Mouse (Mus musculus) embryo, embryonic 9.5 days (tissue): ENCODE measurements at regions not wholly inside any gene's neighbourhood (a gene's known extent, or its start where the extent isn't known, plus 50 kb on each side); places are given as distances from the start of the nearest gene placed in this dataset.

ENCODE experiments used
- DNase-seq: peaks from one replicate; pipeline ENCODE4 v3.0.0-alpha.2; 2017; ENCODE audit errors: extremely low spot score

DNA sequence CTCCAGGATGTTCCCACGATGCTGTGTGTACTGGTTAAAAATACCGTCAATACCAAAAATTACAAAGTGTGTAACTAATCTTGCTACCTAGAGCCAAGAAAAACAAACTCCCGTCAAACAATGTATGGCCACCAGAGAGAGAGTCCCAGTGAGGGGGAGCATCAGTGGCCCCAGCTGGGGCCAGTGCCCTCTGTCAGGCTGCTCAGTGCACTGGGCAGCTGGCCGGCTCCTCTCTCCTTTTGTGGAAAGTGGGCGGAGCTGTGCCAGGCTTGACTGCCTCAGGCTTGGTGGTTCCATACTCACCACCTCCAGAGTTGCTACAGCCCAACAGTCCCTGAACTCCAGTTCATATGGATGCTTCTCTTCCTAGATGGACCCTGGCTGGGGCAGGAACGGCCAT lies 53.8 kb upstream of the Sept5 start:
- DNase-seq, result no peak

DNA sequence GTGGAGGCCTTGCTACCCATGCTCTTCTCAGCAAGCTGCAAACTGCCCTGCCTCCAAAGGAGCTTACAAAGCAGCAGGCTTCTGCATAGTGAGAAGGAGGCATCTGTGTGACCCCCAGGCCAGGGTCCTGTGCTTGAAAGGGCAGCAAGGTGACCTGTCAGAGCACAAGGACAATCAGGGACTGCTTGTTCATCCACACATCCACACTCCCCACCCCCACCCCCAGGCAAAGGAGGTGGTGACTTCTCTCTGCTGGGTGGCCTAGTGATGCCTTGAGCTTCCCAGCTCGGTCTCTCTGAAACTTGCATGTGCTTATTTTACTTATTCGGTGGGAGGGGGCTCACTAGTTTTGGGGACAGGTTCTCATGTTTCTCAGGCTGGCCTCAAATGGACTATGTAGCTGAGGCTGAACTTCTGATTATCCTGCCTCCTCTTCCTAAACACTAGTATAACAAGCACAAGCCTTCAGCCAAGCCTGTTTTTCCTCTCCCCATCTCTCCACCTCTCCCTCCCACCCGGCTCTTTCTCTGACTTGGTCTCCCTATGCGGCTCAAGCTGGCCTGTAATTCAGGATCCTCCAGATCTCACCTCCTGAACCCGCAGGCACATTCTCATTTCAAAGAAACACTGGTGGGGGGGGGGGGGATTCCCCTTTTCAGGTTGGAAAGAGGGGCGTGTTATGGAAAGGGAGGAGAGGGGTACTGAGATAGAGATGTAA lies 56.4 kb upstream of the Sept5 start:
- DNase-seq, result peak; percentile 63

DNA sequence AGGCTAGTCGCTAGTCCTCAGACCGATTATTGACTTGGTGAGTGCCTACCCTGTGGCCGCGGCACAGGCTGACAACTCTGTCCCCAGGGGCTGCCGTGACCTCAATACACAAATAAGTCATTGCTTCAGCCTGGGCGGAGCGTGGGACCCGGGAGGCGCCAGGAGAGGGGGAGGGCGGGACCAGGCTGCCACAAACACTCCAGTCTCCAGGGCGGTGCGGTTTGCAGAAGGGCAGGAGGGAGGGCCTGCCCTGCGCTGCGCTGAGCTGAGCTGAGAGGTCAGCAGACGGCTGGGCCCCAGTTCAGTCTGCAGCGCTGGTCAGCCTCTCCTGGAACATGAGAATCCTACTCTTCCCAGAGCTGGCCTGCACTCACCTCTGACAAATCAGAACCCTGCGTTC lies 57.2 kb upstream of the Sept5 start:
- DNase-seq, result peak; percentile 89

DNA sequence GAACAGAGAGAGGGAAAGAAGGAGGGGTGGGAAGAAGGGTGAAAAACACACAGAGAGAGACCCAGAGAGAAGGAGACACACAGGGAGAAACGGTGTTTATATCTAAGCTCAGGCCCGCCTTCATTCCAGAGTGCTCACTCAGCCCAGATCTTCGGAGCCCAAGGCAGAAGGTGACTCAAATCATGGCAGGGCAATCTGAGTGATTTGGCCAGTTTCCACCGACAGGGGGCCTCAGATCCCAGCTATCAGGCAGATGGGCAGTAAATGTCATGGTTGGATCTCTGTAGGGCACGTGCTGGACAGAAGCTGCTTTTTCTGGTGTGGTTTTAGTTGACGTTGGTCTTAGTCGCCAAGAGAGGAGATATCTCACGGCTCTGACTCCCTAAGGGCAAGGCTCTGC lies 57.6 kb upstream of the Sept5 start:
- peak; percentile 84 for DNase-seq

DNA sequence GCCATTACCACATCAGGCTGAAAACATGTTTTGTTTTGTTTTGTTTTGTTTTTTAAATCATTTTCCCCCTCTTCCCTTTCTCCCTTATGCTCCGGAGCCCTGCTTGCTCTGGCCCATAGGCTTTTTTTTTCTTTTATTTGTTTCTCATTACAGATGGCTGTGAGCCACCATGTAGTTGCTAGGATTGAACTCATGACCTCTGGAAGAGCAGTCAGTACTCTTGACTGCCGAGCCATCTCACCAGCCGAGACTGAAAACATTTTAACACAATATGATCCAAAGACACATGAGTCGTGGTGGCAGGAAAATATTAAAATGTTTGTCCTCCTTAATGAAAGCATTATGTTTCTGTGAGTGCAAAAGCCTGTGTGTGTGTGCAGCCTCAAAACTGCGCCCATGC lies 65.8 kb upstream of the Sept5 start:
- DNase-seq, result no peak

DNA sequence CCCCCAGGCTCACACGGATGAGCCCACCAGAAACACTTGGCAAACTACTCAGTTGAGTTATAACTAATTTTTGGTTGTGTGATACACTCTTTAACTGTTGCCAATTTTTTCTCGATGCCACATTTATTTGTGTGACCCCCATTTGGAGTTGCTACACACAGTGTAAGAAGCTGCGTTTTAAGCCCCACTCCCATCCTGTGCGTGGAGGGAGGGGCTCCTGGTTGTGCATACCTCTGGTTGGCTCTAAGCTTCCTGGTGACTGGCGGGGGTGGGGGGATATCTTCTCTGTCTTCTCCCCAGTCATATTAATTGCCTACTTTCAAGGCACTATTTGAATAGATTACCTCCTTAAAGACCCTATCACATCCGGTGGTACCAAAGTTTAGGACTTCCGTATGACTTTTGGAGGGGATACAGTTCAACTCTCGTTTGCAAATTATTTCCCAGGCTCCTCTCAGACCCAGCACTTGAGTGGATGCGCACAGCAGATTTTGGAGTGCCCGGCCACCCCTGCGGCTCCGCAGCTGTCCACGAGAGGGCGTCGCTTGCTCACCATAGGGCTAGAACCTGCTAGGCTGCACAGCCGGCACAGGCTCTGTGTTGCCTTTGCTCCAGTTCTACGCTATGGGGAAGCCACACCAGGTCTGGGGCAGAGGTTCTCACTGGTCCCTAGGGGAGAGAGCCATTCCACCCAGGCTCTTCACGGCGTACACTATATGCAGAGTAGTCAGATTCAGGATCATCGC lies 66.5 kb upstream of the Sept5 start:
- DNase-seq, result peak; percentile 87

DNA sequence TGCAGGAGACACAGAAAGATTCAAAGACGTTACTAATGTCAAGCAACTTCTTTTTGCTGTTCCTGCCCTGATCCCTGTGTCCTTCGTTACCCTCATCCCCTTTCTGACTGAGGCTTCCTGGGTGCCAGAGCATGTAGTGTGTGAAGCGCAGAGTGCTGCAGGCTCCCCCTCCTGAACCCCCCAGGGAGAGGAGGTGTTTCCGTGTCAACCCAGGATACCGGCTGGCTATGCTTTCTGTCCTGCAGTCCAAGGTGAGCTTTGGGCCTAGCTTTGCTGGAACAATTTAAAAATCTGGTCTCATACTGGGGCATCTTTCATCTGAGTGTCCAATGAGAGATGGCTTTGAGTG lies 67.0 kb upstream of the Sept5 start:
- DNase-seq, result no peak

GRCm38 (mm10) chr16:18704126-18704525 lies 72.5 kb upstream of the Cldn5 start:
- no peak for DNase-seq

GRCm38 (mm10) chr16:18705028-18705648 lies 71.5 kb upstream of the Cldn5 start:
- DNase-seq, result no peak

DNA sequence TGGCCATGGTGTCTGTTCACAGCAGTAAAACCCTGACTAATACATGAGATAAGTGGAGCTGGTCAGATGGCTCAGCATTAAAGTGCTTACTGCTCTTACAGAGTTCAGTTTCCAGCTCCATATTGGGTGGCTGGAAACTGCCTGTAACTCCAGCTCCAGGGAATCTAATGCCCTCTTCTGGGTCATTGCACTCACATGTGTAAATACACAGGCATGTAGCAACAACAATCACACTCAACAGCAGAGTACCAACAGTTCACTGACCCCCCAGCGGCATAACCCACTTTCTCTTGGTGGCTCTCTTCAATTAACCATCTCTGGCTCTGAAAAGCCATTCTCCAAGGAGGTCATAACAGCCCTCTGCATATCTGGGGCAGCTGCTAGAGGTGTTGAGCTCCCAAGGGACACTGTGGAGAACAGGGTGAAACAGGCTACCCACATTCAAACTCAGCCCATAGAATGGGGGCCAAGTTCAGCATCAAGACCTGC lies 65.0 kb upstream of the Cldn5 start:
- no peak for DNase-seq

DNA sequence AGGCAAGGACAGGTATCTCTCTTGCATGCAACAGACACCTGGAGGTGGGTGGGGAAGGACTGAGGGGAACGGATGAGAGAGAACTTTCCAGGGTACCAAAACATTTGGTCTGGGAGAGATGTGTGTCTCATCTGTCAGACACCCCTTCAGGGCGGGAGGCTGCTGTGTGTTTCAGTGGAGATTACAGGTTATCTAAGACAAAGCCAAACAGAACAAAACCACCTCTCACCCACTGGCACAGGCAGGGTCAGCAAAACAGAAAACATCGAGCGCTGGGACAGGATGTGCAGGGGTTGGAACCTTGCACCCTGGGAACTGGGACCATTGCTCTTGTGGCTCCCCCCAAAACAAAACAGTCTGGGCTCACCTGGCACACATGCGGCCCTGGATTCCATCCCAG lies 63.6 kb upstream of the Cldn5 start:
- no peak for DNase-seq

GRCm38 (mm10) chr16:18715381-18715780 lies 61.3 kb upstream of the Cldn5 start:
- no peak for DNase-seq

- no peak for DNase-seq
These were observed 58.6 kb upstream of the Cldn5 start for GRCm38 (mm10) chr16:18718040-18718439.

DNA sequence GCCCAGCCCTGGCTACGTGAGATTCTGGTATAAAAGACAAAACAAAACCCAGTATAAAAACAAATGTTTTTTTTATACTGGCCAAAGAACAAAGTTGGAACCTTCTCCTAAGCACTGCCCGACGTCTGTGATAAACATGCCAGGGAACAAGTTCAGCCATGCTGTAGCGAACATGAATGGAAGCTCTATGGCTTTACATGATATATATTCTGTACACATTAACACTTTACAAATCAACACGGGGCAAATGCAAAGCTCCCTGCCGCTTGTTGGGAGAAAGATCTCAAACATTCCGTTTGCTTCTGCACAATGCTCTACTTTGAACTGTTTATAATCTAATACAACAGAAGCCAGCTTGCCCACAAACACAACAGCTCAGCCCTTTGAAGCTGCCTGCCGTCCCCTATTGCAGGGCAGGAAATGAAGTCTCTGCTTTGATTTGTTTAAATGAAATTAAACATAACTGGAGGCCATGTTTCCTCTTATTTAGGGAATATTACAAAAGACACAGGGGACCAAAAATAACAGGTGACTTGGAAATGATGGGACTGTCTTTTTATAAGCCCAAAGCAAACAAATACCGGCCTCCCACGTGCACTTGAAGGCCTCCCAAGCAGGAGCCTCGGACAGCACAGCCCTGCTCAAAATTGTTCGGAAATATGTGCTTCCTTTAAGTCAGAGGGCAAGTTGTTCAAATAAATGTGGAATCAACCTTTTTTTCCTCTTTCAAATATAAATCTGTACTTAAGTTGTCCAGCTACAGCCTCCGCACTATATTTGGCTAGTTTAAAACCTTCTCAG lies 56.0 kb upstream of the Cldn5 start:
- no peak for DNase-seq

DNA sequence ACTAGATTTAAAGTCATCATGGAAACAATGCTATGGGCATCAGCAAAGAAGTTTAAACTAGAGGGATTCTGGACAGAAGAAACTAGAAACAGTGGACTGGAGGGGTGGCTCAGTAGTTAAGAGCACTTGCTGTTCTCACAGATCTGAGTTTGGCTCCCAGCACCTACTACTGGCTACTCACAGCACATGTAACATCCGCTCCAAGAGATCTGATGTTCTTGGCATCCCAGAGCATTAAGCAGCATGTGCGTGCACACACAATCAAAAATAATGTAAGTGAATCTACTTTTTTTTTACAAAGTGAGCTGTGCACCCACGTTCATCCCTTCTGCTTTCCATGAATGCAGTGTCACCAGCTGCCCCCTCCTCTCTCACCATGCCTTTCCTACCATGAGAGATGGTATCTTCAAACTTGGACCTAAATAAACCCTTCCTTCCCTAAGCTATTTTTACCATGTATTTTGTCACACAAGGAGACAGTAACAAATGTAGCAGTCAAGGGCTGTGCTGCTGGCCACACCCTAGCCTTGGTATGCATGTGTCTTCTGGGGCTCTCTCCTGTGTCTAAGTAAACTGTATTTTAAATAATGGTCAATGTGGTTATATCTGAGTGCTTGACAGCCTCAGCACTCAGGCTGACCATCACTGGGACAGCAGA lies 53.3 kb upstream of the Cldn5 start:
- DNase-seq, result no peak

- no peak for DNase-seq
These were observed 52.8 kb upstream of the Cldn5 start for GRCm38 (mm10) chr16:18723874-18724273.

- DNase-seq, result no peak
These were observed 51.9 kb upstream of the Cldn5 start for GRCm38 (mm10) chr16:18724706-18725105.
